In genomic region chr14:12177436-12177835, GRCm38 (mm10) we compare ENCODE assay signal across 11 mouse cellular contexts.
DNase-seq lines count a peak whose midpoint lies in the region; ATAC-seq and TF ChIP-seq lines count a peak whose summit lies in the region.
"Had no signal": no experiment of that assay in that cellular context is flagged by ENCODE, and none has a peak within 500 bp of the region (broad histone marks: within the 10 kb centered on the region; RNA-seq: fewer than 3 reads in every experiment).

No protein-coding gene starts in this region.

- H3K4me3 ChIP-seq in hindbrain, postnatal 0 days (ENCODE audit: low read length), result no peak overlapping the region
- H3K4me3 ChIP-seq in left cerebral cortex, adult 2 months, result no peak overlapping the region
- H3K4me3 ChIP-seq: heart, embryonic 15.5 days had no signal

- no peak overlapping the region for H3K9ac ChIP-seq in hindbrain, postnatal 0 days (replicated peaks; ENCODE audit: low read length)
- H3K9ac ChIP-seq: heart, embryonic 15.5 days had no signal

- H3K4me2 ChIP-seq in hindbrain, postnatal 0 days (ENCODE audit: low read depth, low read length), result no peak overlapping the region
- H3K4me2 ChIP-seq: heart, embryonic 15.5 days had no signal

- no peak for DNase-seq in cerebellum, adult 11 months
- peak; percentile 57 to 72 for DNase-seq in right cerebral cortex, postnatal 10 days (ENCODE audit: low spot score in 2 of 2)
- no peak for DNase-seq in right cerebral cortex, adult 18-20 months
- peak; percentile 78 for DNase-seq in hindbrain, postnatal 0 days (ENCODE audit: low spot score)
- DNase-seq in retina, embryonic 14.5 days (ENCODE audit: low spot score), result peak; percentile 40
- no peak for DNase-seq in heart, postnatal 36 days
- no peak for DNase-seq in left cerebral cortex, adult 2 months (ENCODE audit: extremely low spot score in 1 of 2, low spot score in 2 of 2)
- DNase-seq: kidney, postnatal 10 days had no signal

- 8% methylated on average over 5 of the region's 5 CpGs for WGBS in hindbrain, postnatal 0 days

- no peaks in the 10 kb centered on the region for H3K9me3 ChIP-seq in hindbrain, postnatal 0 days (ENCODE audit: low read length)
- H3K9me3 ChIP-seq: G1E; heart, embryonic 15.5 days had no signal

- ATAC-seq in cerebellum, adult (ENCODE audit: insufficient number of reproducible peaks, low FRiP score, low TSS enrichment), result 0 out of 2 replicates have a peak, but pooled peaks have one; percentile 47
- peak; percentile 87 for ATAC-seq in hindbrain, postnatal 0 days

- H3K36me3 ChIP-seq in hindbrain, postnatal 0 days (ENCODE audit: insufficient read depth, low read length), result no peaks in the 10 kb centered on the region
- H3K36me3 ChIP-seq: G1E; heart, embryonic 15.5 days had no signal

- intact Hi-C loops in heart, postnatal 36 days (cut with DNase I), result no loop called here
- intact Hi-C loops in left cerebral cortex, adult 2 months (cut with DNase I), result no loop called here

- TF ChIP-seq CTCF in hindbrain, postnatal 0 days (IDR thresholded peaks at IDR 0.05; ENCODE audit: low read depth), result no peak
- no peak for TF ChIP-seq CTCF in left cerebral cortex, adult 2 months (IDR thresholded peaks at IDR 0.05)

- no peaks in the 10 kb centered on the region for H3K27me3 ChIP-seq in hindbrain, postnatal 0 days (ENCODE audit: insufficient read depth, low read length)
- H3K27me3 ChIP-seq: heart, embryonic 15.5 days had no signal

- H3K4me1 ChIP-seq in hindbrain, postnatal 0 days (ENCODE audit: insufficient read depth, low read length), result peaks cover 8% of the 10 kb centered on the region; the same call in 1 of the 2 replicates

- H3K27ac ChIP-seq in hindbrain, postnatal 0 days, result peak overlapping the region; percentile 61; the same call in 1 of the 2 replicates
- H3K27ac ChIP-seq in left cerebral cortex, adult 2 months, result no peak overlapping the region
- H3K27ac ChIP-seq: heart, embryonic 15.5 days had no signal

Comparison
In these comparisons a context has a peak if more than half of its experiments do, and no peak if none do; other contexts are left out.
1. DNase-seq: peak in right cerebral cortex, postnatal 10 days (2 of 2), hindbrain, postnatal 0 days (single experiment) and retina, embryonic 14.5 days (single experiment); none in cerebellum, adult 11 months (single experiment), right cerebral cortex, adult 18-20 months (single experiment), heart, postnatal 36 days (0 of 2) and left cerebral cortex, adult 2 months (0 of 2).